Mouse (Mus musculus) MEL (cell line): ENCODE data around the gene Gm20388. TPM values are rescaled to one million over a fixed set of nuclear protein-coding genes. Genes with fewer than 3 reads are reported as not detected.

Experiments used
- DNase-seq: peaks from one replicate; pipeline ENCODE4 v3.0.0; 2011; ENCODE audit warnings: low read depth, low spot score
- H3K27ac ChIP-seq: 2 replicates; pipeline ENCODE4 v1.5.1; 2012; ENCODE audit warnings: low read depth, mild to moderate bottlenecking, control low read depth, low read length, moderate library complexity; ENCODE audit not compliant: control insufficient read depth
- H3K27me3 ChIP-seq, 2 experiments: fragments of 150-350 bp in 1 of 2; sonication (generic) in 1 of 2; 2 replicates each; pipeline ENCODE4 v1.6.1; 2012; ENCODE audit warnings: low read length in 2 of 2, mild to moderate bottlenecking in 2 of 2, improper control_type of control experiment in 1 of 2, moderate library complexity in 1 of 2; ENCODE audit not compliant: insufficient read depth in 2 of 2, control insufficient read depth in 1 of 2
- H3K36me3 ChIP-seq, 2 experiments: 2 replicates each; pipeline ENCODE4 v1.6.1; 2012 to 2014; ENCODE audit warnings: low read length in 2 of 2, improper control_type of control experiment in 1 of 2, inconsistent platforms in 1 of 2, mild to moderate bottlenecking in 1 of 2; ENCODE audit not compliant: insufficient read depth in 2 of 2, control insufficient read depth in 1 of 2
- H3K4me1 ChIP-seq, 2 experiments: fragments of 150-350 bp in 1 of 2; sonication (generic) in 1 of 2; 2 replicates each; pipeline ENCODE4 v1.6.1; 2012; ENCODE audit warnings: low read length in 2 of 2, improper control_type of control experiment in 1 of 2, mild to moderate bottlenecking in 1 of 2; ENCODE audit not compliant: insufficient read depth in 2 of 2, control insufficient read depth in 1 of 2
- H3K4me3 ChIP-seq, 2 experiments: fragments of 150-350 bp in 1 of 2; sonication (generic) in 1 of 2; 2 replicates each; pipeline ENCODE4 v1.5.1; 2012; ENCODE audit warnings: low read depth in 2 of 2, low read length in 2 of 2, mild to moderate bottlenecking in 2 of 2, moderate library complexity in 2 of 2, control low read depth in 1 of 2, improper control_type of control experiment in 1 of 2; ENCODE audit not compliant: control insufficient read depth in 1 of 2, insufficient read depth in 1 of 2
- H3K79me2 ChIP-seq: 2 replicates; pipeline ENCODE4 v1.6.1; 2012; ENCODE audit warnings: mild to moderate bottlenecking, low read length, moderate library complexity; ENCODE audit not compliant: control insufficient read depth, poor library complexity, insufficient read depth
- H3K9ac ChIP-seq: 2 replicates; pipeline ENCODE4 v1.6.1; 2012; ENCODE audit warnings: low read depth, mild to moderate bottlenecking, control low read depth, low read length, moderate library complexity; ENCODE audit not compliant: control insufficient read depth, poor library complexity, severe bottlenecking
- H3K9me3 ChIP-seq: fragments of 150-350 bp; sonication (generic); replicated peaks from 2 replicates; pipeline ENCODE4 v1.6.1; 2012; ENCODE audit warnings: mild to moderate bottlenecking, low read length, improper control_type of control experiment, moderate library complexity; ENCODE audit not compliant: insufficient read depth
- BHLHE40 ChIP-seq: IDR thresholded peaks from 2 replicates; pipeline ENCODE4 v1.6.1; 2012; ENCODE audit warnings: low read depth, mild to moderate bottlenecking, inconsistent platforms, low read length, improper control_type of control experiment, borderline replicate concordance
- CHD1 ChIP-seq: IDR thresholded peaks from 2 replicates; pipeline ENCODE4 v1.6.1; 2012; ENCODE audit warnings: low read depth, mild to moderate bottlenecking, inconsistent platforms, low read length, improper control_type of control experiment
- CTCF ChIP-seq, 3 experiments: IDR thresholded peaks in 2 of 3; conservative IDR thresholded peaks in 1 of 3; 2 replicates each; pipeline ENCODE4 v1.5.1; 2011 to 2012; ENCODE audit warnings: low read length in 3 of 3, low read depth in 2 of 3, mild to moderate bottlenecking in 2 of 3, improper control_type of control experiment in 1 of 3, inconsistent platforms in 1 of 3, mixed read lengths in 1 of 3, moderate library complexity in 1 of 3; ENCODE audit not compliant: control insufficient read depth in 1 of 3, insufficient read depth in 1 of 3, poor library complexity in 1 of 3, severe bottlenecking in 1 of 3
- EP300 ChIP-seq, 2 experiments: IDR thresholded peaks; 2 replicates each; pipeline ENCODE4 v1.6.1; 2011; ENCODE audit warnings: improper control_type of control experiment in 2 of 2, low read length in 2 of 2, low read depth in 1 of 2, mild to moderate bottlenecking in 1 of 2
- ETS1 ChIP-seq: IDR thresholded peaks from 2 replicates; pipeline ENCODE4 v1.6.1; 2012; ENCODE audit warnings: low read depth, mild to moderate bottlenecking, inconsistent platforms, low read length, improper control_type of control experiment, moderate library complexity
- GABPA ChIP-seq: IDR thresholded peaks from 2 replicates; pipeline ENCODE4 v1.6.1; 2012; ENCODE audit warnings: low read depth, mild to moderate bottlenecking, inconsistent platforms, low read length, improper control_type of control experiment, moderate library complexity
- HCFC1 ChIP-seq: IDR thresholded peaks from 2 replicates; pipeline ENCODE4 v1.6.1; 2012; ENCODE audit warnings: low read depth, mild to moderate bottlenecking, inconsistent platforms, low read length, improper control_type of control experiment, moderate library complexity
- JUND ChIP-seq: IDR thresholded peaks from 2 replicates; pipeline ENCODE4 v1.6.1; 2011; ENCODE audit warnings: low read depth, mild to moderate bottlenecking, improper control_type of control experiment, low read length
- MAFK ChIP-seq: IDR thresholded peaks from 2 replicates; pipeline ENCODE4 v1.6.1; 2011; ENCODE audit warnings: low read depth, mild to moderate bottlenecking, low read length, improper control_type of control experiment, borderline replicate concordance
- MAX ChIP-seq: IDR thresholded peaks from 2 replicates; pipeline ENCODE4 v1.6.1; 2011; ENCODE audit warnings: low read length, improper control_type of control experiment
- MAZ ChIP-seq: IDR thresholded peaks from 2 replicates; pipeline ENCODE4 v1.6.1; 2012; ENCODE audit warnings: low read depth, mild to moderate bottlenecking, inconsistent platforms, low read length, improper control_type of control experiment
- MEF2A ChIP-seq: IDR thresholded peaks from 2 replicates; pipeline ENCODE4 v1.6.1; 2014; ENCODE audit warnings: low read depth, mild to moderate bottlenecking, inconsistent platforms, low read length, improper control_type of control experiment; ENCODE audit not compliant: poor library complexity, insufficient replicate concordance, severe bottlenecking; ENCODE audit errors: extremely low read depth
- MXI1 ChIP-seq: IDR thresholded peaks from 2 replicates; pipeline ENCODE4 v1.6.1; 2011; ENCODE audit warnings: mild to moderate bottlenecking, low read depth, low read length, improper control_type of control experiment
- MYB ChIP-seq: IDR thresholded peaks from 2 replicates; pipeline ENCODE4 v1.6.1; 2011; ENCODE audit warnings: mild to moderate bottlenecking, low read depth, low read length, improper control_type of control experiment
- MYC ChIP-seq: IDR thresholded peaks from 2 replicates; pipeline ENCODE4 v1.6.1; 2011; ENCODE audit warnings: low read depth, mild to moderate bottlenecking, low read length, improper control_type of control experiment, moderate library complexity
- NELFE ChIP-seq: IDR thresholded peaks from 2 replicates; pipeline ENCODE4 v1.6.1; 2011; ENCODE audit warnings: low read depth, low read length, improper control_type of control experiment
- NRF1 ChIP-seq: IDR thresholded peaks from 2 replicates; pipeline ENCODE4 v1.6.1; 2014; ENCODE audit warnings: low read depth, mild to moderate bottlenecking, inconsistent platforms, low read length, improper control_type of control experiment, moderate library complexity; ENCODE audit not compliant: poor library complexity, insufficient read depth, severe bottlenecking
- POLR2A ChIP-seq, 2 experiments: IDR thresholded peaks; 2 replicates each; pipeline ENCODE4 v1.6.1; 2011 to 2012; ENCODE audit warnings: low read length in 2 of 2, mild to moderate bottlenecking in 2 of 2, control low read depth in 1 of 2, improper control_type of control experiment in 1 of 2, low read depth in 1 of 2, moderate library complexity in 1 of 2; ENCODE audit not compliant: control insufficient read depth in 1 of 2, insufficient read depth in 1 of 2, poor library complexity in 1 of 2
- POLR2AphosphoS2 ChIP-seq: IDR thresholded peaks from 2 replicates; pipeline ENCODE4 v1.6.1; 2011; ENCODE audit warnings: low read length, improper control_type of control experiment
- POLR2AphosphoS5 ChIP-seq: IDR thresholded peaks from 2 replicates; pipeline ENCODE4 v1.6.1; 2012; ENCODE audit warnings: low read depth, borderline replicate concordance, mild to moderate bottlenecking, inconsistent platforms, low read length, moderate library complexity, mixed read lengths
- RAD21 ChIP-seq: IDR thresholded peaks from 2 replicates; pipeline ENCODE4 v1.6.1; 2011; ENCODE audit warnings: mild to moderate bottlenecking, low read depth, low read length, improper control_type of control experiment
- RCOR1 ChIP-seq: IDR thresholded peaks from 2 replicates; pipeline ENCODE4 v1.6.1; 2012; ENCODE audit warnings: low read depth, mild to moderate bottlenecking, inconsistent platforms, low read length, improper control_type of control experiment
- SIN3A ChIP-seq: IDR thresholded peaks from 2 replicates; pipeline ENCODE4 v1.6.1; 2012; ENCODE audit warnings: low read length, improper control_type of control experiment, inconsistent platforms
- SMC3 ChIP-seq: IDR thresholded peaks from 2 replicates; pipeline ENCODE4 v1.6.1; 2011; ENCODE audit warnings: low read depth, low read length, improper control_type of control experiment
- TBP ChIP-seq: IDR thresholded peaks from 2 replicates; pipeline ENCODE4 v1.8.0; 2011; ENCODE audit warnings: low read depth, low read length, improper control_type of control experiment
- TCF12 ChIP-seq: IDR thresholded peaks from 2 replicates; pipeline ENCODE4 v1.6.1; 2014; ENCODE audit warnings: low read depth, mild to moderate bottlenecking, inconsistent platforms, low read length, improper control_type of control experiment, moderate library complexity
- UBTF ChIP-seq: IDR thresholded peaks from 2 replicates; pipeline ENCODE4 v1.6.1; 2012; ENCODE audit warnings: low read depth, mild to moderate bottlenecking, inconsistent platforms, low read length, improper control_type of control experiment, moderate library complexity, borderline replicate concordance; ENCODE audit not compliant: insufficient read depth
- USF1 ChIP-seq: IDR thresholded peaks from 2 replicates; pipeline ENCODE4 v1.6.1; 2014; ENCODE audit warnings: low read depth, mild to moderate bottlenecking, inconsistent platforms, low read length, improper control_type of control experiment, moderate library complexity
- USF2 ChIP-seq, 2 experiments: IDR thresholded peaks; 2 replicates each; pipeline ENCODE4 v1.6.1; 2011 to 2012; ENCODE audit warnings: improper control_type of control experiment in 2 of 2, low read length in 2 of 2, borderline replicate concordance in 1 of 2, inconsistent platforms in 1 of 2, low read depth in 1 of 2, mild to moderate bottlenecking in 1 of 2; ENCODE audit not compliant: insufficient read depth in 1 of 2
- ZC3H11A ChIP-seq: IDR thresholded peaks from 2 replicates; pipeline ENCODE4 v1.6.1; 2012; ENCODE audit warnings: low read depth, mild to moderate bottlenecking, inconsistent platforms, low read length, improper control_type of control experiment
- ZMIZ1 ChIP-seq: IDR thresholded peaks from 2 replicates; pipeline ENCODE4 v1.6.1; 2012; ENCODE audit warnings: low read depth, mild to moderate bottlenecking, inconsistent platforms, low read length, improper control_type of control experiment, moderate library complexity
- ZNF384 ChIP-seq: IDR thresholded peaks from 2 replicates; pipeline ENCODE4 v1.6.1; 2012; ENCODE audit warnings: low read depth, mild to moderate bottlenecking, inconsistent platforms, low read length, improper control_type of control experiment
- polyA plus RNA-seq, 2 experiments: library from polyadenylated mRNA; stranded (reverse) in 1 of 2; unstranded in 1 of 2; fragments of >175 nt in 1 of 2; fragments of >200 nt in 1 of 2; gene quantifications; 2 replicates each; pipeline versions ENCODE4 v1.2.1 to v1.2.4; 2012; ENCODE audit warnings: low replicate concordance in 2 of 2, low read depth in 1 of 2; ENCODE audit not compliant: insufficient read length in 2 of 2, insufficient read depth in 1 of 2, missing spikeins in 1 of 2
- total RNA-seq: library from RNA; depleted of rRNA; stranded (reverse); fragments of 300-350 nt; gene quantifications from 2 replicates; pipeline ENCODE4 v1.2.3, GENCODE M21; 2012

The Gm20388 gene
- total and polyA plus RNA-seq, 3 experiments, result 11.1 to 17.8 TPM; not detected in 1

- DNase-seq, result peak; percentile 94
- Histone ChIP-seq H3K36me3 (peaks cover 0 to 38% of the 10 kb centered on the region in 2 experiments; a peak in 2 of 4 replicates), H3K9ac (peak overlapping the region; percentile 69), H3K4me1 (peaks cover 18 to 54% of the 10 kb centered on the region in 2 experiments), H3K9me3 (no peaks in the 10 kb centered on the region), H3K27ac (peak overlapping the region; percentile 90), H3K4me3 (peak overlapping the region; percentile 45 to 71), H3K79me2 (peaks cover 10% of the 10 kb centered on the region), H3K27me3 (no peaks in the 10 kb centered on the region)
- no peak for TF ChIP-seq MAFK
- TF ChIP-seq ZMIZ1, result peak; percentile 68
- TF ChIP-seq MXI1, result peak; percentile 95
- TF ChIP-seq POLR2A (IDR thresholded peaks at IDR 0.05; ENCODE audit: control insufficient read depth in 1 of 2, insufficient read depth in 1 of 2, low read depth in 1 of 2, low read length in 2 of 2, poor library complexity in 1 of 2), result peak; percentile 55 to 91
- TF ChIP-seq TBP, result peak; percentile 87
- TF ChIP-seq RAD21, result no peak; the same call in 1 of the 2 replicates
- TF ChIP-seq JUND, result no peak
- peak; percentile 30; the same call in 1 of the 2 replicates for TF ChIP-seq SMC3
- TF ChIP-seq CTCF (IDR thresholded peaks at IDR 0.05 in 2 of 3, conservative IDR thresholded peaks at IDR 0.05 in 1 of 3; ENCODE audit: control insufficient read depth in 1 of 3, insufficient read depth in 1 of 3, low read depth in 2 of 3, low read length in 3 of 3, poor library complexity in 1 of 3, severe bottlenecking in 1 of 3), result peak in 2 of 3 experiments; percentile 26 to 41; a peak in 3 of 6 replicates
- TF ChIP-seq CHD1, result 0 out of 2 replicates have a peak, but pooled peaks have one; percentile 65
- TF ChIP-seq SIN3A, result peak; percentile 75; the same call in 1 of the 2 replicates
- TF ChIP-seq RCOR1, result no peak
- TF ChIP-seq NRF1, result no peak
- TF ChIP-seq MYB, result no peak
- TF ChIP-seq POLR2AphosphoS2, result peak; percentile 78
- TF ChIP-seq UBTF, result no peak
- peak; percentile 75 for TF ChIP-seq NELFE
- TF ChIP-seq USF2 (IDR thresholded peaks at IDR 0.05; ENCODE audit: borderline replicate concordance in 1 of 2, insufficient read depth in 1 of 2, low read depth in 1 of 2, low read length in 2 of 2), result peak in 1 of 2 experiments; percentile 76; a peak in 2 of 4 replicates
- peak; percentile 95 for TF ChIP-seq USF1
- TF ChIP-seq EP300 (IDR thresholded peaks at IDR 0.05; ENCODE audit: low read depth in 1 of 2, low read length in 2 of 2), result peak in 1 of 2 experiments; percentile 59; a peak in 3 of 4 replicates
- peak; percentile 71 for TF ChIP-seq BHLHE40
- TF ChIP-seq MAX, result peak; percentile 95
- 0 out of 2 replicates have a peak, but pooled peaks have one; percentile 24 for TF ChIP-seq HCFC1
- TF ChIP-seq MYC, result peak; percentile 94
- peak; percentile 95; the same call in 1 of the 2 replicates for TF ChIP-seq MAZ
- no peak for TF ChIP-seq ZC3H11A
- no peak for TF ChIP-seq MEF2A
- peak; percentile 59; the same call in 1 of the 2 replicates for TF ChIP-seq ETS1
- no peak for TF ChIP-seq GABPA
- TF ChIP-seq ZNF384, result no peak
- peak; percentile 59; the same call in 1 of the 2 replicates for TF ChIP-seq TCF12
- no peak for TF ChIP-seq POLR2AphosphoS5
Observed at GRCm38 (mm10) chr8:120368814-120369649, 458.4 kb downstream of the Gm20388 start.
